8 mouse cellular contexts compared by ENCODE assay signal in the genomic region with DNA sequence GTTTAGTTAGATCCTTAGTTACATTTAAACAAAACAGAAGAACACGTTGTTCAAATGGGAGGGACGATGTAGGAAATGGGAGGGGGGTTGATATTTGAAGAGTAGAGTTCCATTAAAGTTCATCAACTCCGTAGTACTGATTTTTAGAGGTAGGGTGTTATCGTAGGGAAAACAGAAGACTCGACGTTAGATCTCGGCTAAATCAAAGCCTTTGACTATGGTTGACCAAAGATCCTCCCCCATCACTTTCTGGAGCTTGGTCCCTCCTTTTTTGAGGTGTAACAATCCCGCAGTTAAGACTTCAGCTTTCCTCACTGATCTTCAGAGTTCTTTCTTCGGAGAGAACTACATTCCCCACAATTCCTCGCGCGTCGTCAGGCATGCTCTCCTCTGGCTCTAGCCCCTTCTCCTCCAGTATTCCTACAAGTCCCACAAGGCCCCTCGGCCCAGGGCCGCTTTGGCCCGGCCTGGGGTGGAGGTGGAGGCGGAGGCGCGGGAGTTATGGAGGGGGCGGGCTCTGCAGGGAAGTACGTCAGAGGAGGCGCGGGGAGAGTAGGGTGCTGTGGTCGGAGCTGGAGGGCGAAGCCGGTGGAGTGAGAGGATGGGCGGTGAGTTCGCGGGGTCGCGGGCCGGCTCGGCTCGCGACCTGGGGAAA. TPM values are rescaled to one million over a fixed set of nuclear protein-coding genes. Genes with fewer than 3 reads are reported as not detected.
A peak's percentile ranks its signal among the peaks of the same experiment; 100 is the strongest.
DNase-seq lines count a peak whose midpoint lies in the region; ATAC-seq and TF ChIP-seq lines count a peak whose summit lies in the region.

A gene (plus strand): TSS at position 434 of the 655 bp plus-strand sequence.

- H3K9ac ChIP-seq in embryonic facial prominence, embryonic 15.5 days: peak within 1 kb of the TSS; percentile 54
- H3K9ac ChIP-seq in limb, embryonic 14.5 days (ENCODE audit: low read depth, low read length, severe bottlenecking): peak within 1 kb of the TSS; percentile 72
- peak within 1 kb of the TSS; percentile 89 for H3K9ac ChIP-seq in midbrain, postnatal 0 days (replicated peaks; ENCODE audit: low read length, poor library complexity, severe bottlenecking)

- H3K4me1 ChIP-seq in bone marrow, adult 2 months (ENCODE audit: control insufficient read depth, insufficient read depth, low read length): no peaks in the 10 kb centered on the region
- H3K4me1 ChIP-seq in embryonic facial prominence, embryonic 15.5 days: peaks cover 5% of the 10 kb centered on the region; the same call in 1 of the 2 replicates
- no peaks in the 10 kb centered on the region for H3K4me1 ChIP-seq in limb, embryonic 14.5 days (ENCODE audit: control insufficient read depth, insufficient read depth, low read length)
- H3K4me1 ChIP-seq in midbrain, postnatal 0 days (ENCODE audit: insufficient read depth, low read length): no peaks in the 10 kb centered on the region

- peak within 1 kb of the TSS; percentile 47; the same call in 1 of the 2 replicates for H3K27ac ChIP-seq in bone marrow, adult 2 months (ENCODE audit: control insufficient read depth, insufficient read depth, low read depth, low read length, poor library complexity)
- peak within 1 kb of the TSS; percentile 82 for H3K27ac ChIP-seq in embryonic facial prominence, embryonic 15.5 days (replicated peaks)
- peak within 1 kb of the TSS; percentile 81 for H3K27ac ChIP-seq in limb, embryonic 14.5 days (replicated peaks; ENCODE audit: low read depth, low read length)
- peak within 1 kb of the TSS; percentile 83 for H3K27ac ChIP-seq in midbrain, postnatal 0 days (ENCODE audit: low read depth, low read length)

- H3K27me3 ChIP-seq in embryonic facial prominence, embryonic 15.5 days: no peaks in the 10 kb centered on the region
- no peaks in the 10 kb centered on the region for H3K27me3 ChIP-seq in limb, embryonic 14.5 days (ENCODE audit: control insufficient read depth, insufficient read depth, low read length)
- H3K27me3 ChIP-seq in midbrain, postnatal 0 days (ENCODE audit: insufficient read depth, low read length): no peaks in the 10 kb centered on the region

- no peak for TF ChIP-seq CTCF in bone marrow, adult 2 months (IDR thresholded peaks at IDR 0.05; ENCODE audit: control insufficient read depth, insufficient read depth, low read length)
- TF ChIP-seq CTCF in midbrain, postnatal 0 days (IDR thresholded peaks at IDR 0.05): no peak

- WGBS in bone marrow, adult 2 months: 5% methylated on average over 29 of the region's 35 CpGs
- WGBS in embryonic facial prominence, embryonic 15.5 days: under 1% methylated on average over 35 of the region's 35 CpGs
- WGBS in limb, embryonic 14.5 days: 3% methylated on average over 25 of the region's 35 CpGs
- WGBS in midbrain, postnatal 0 days: 1% methylated on average over 26 of the region's 35 CpGs

- ATAC-seq in embryonic facial prominence, embryonic 15.5 days (ENCODE audit: insufficient number of reproducible peaks, low FRiP score, low TSS enrichment, low read depth): peak; percentile 100
- ATAC-seq in limb, embryonic 14.5 days (ENCODE audit: low FRiP score, low read depth): peak; percentile 100
- peak; percentile 100 for ATAC-seq in midbrain, postnatal 0 days (ENCODE audit: low FRiP score)

- peak within 1 kb of the TSS; percentile 51 for H3K4me2 ChIP-seq in embryonic facial prominence, embryonic 15.5 days (replicated peaks)
- peak within 1 kb of the TSS; percentile 54 for H3K4me2 ChIP-seq in limb, embryonic 14.5 days (replicated peaks; ENCODE audit: low read depth, low read length, severe bottlenecking)
- peak within 1 kb of the TSS; percentile 49 for H3K4me2 ChIP-seq in midbrain, postnatal 0 days (ENCODE audit: low read depth, low read length, poor library complexity, severe bottlenecking)

- peak within 1 kb of the TSS; percentile 68 for H3K4me3 ChIP-seq in bone marrow, adult 2 months (replicated peaks; ENCODE audit: control insufficient read depth, low read depth, low read length)
- peak within 1 kb of the TSS; percentile 77 for H3K4me3 ChIP-seq in embryonic facial prominence, embryonic 15.5 days (replicated peaks)
- H3K4me3 ChIP-seq in limb, embryonic 14.5 days (replicated peaks; ENCODE audit: low read length): peak within 1 kb of the TSS; percentile 70
- H3K4me3 ChIP-seq in midbrain, postnatal 0 days (ENCODE audit: low read depth, low read length): peak within 1 kb of the TSS; percentile 86

- peak; percentile 46; the same call in 1 of the 2 replicates for TF ChIP-seq POLR2A in bone marrow, adult 2 months (IDR thresholded peaks at IDR 0.05; ENCODE audit: borderline replicate concordance, control insufficient read depth, low read depth, low read length)
- TF ChIP-seq POLR2A in limb, embryonic 14.5 days (IDR thresholded peaks at IDR 0.05; ENCODE audit: borderline replicate concordance, extremely low read depth, insufficient read depth, insufficient read length): no peak

- H3K9me3 ChIP-seq in embryonic facial prominence, embryonic 15.5 days (replicated peaks): no peaks in the 10 kb centered on the region
- H3K9me3 ChIP-seq in limb, embryonic 14.5 days (ENCODE audit: control insufficient read depth, low read length): no peaks in the 10 kb centered on the region
- H3K9me3 ChIP-seq in midbrain, postnatal 0 days (ENCODE audit: low read length): no peaks in the 10 kb centered on the region

- peaks cover 25% of the 10 kb centered on the region for H3K36me3 ChIP-seq in embryonic facial prominence, embryonic 15.5 days
- H3K36me3 ChIP-seq in limb, embryonic 14.5 days (ENCODE audit: control insufficient read depth, insufficient read depth, low read length): peaks cover 28% of the 10 kb centered on the region
- peaks cover 21% of the 10 kb centered on the region for H3K36me3 ChIP-seq in midbrain, postnatal 0 days (ENCODE audit: insufficient read depth, low read length)

- peak; percentile 97 for DNase-seq in 416B (ENCODE audit: low read depth)
- DNase-seq in heart, adult 8-10 months (ENCODE audit: low spot score): peak; percentile 96
- DNase-seq in kidney, adult 9 months: peak; percentile 97
- peak; percentile 98 for DNase-seq in limb, embryonic 14.5 days (ENCODE audit: low spot score)
- peak; percentile 98 for DNase-seq in midbrain, postnatal 0 days (ENCODE audit: low spot score)
- DNase-seq in spleen, postnatal 14 days (ENCODE audit: low spot score in 2 of 2): peak; percentile 77 to 87

RNA-seq across cellular contexts. Expression of the gene that starts here (rescaled TPM):
- 5.3 and 5.4 TPM in 2 replicates for polyA plus RNA-seq in bone marrow, adult 2 months (2011; ENCODE audit: insufficient read depth, insufficient read length, low replicate concordance, missing spikeins)
- 128 and 131 TPM in 2 replicates for polyA plus RNA-seq in embryonic facial prominence, embryonic 15.5 days (2015; fragmentation: Nextera tagmentation; extraction: Ambion mirVana)
- 10 to 100 TPM; 48.4 to 52.1 (median 49.0) TPM for total RNA-seq in heart, adult 8-10 months (2022)
- polyA plus RNA-seq in limb, embryonic 14.5 days (2012; rRNA removed): 107 and 125 TPM in 2 replicates
- polyA plus RNA-seq in limb, embryonic 14.5 days (2014; fragmentation: Nextera tagmentation; extraction: Ambion mirVana): 137 and 145 TPM in 2 replicates
- total RNA-seq in midbrain, postnatal 0 days (2014; rRNA removed): 74.2 and 96.9 TPM in 2 replicates
- 156 and 174 TPM in 2 replicates for polyA plus RNA-seq in midbrain, postnatal 0 days (2015; fragmentation: Nextera tagmentation; extraction: Ambion mirVana)

Comparison
In these comparisons a context has a peak if more than half of its experiments do, and no peak if none do; other contexts are left out.
1. Peak in every context shown above with its lines: DNase-seq, ATAC-seq, H3K4me3 ChIP-seq and H3K27ac ChIP-seq.
2. RNA of the gene that starts here (polyA plus RNA-seq): 156 to 174 TPM in midbrain, postnatal 0 days, 107 to 145 TPM in limb, embryonic 14.5 days and 128 to 131 TPM in embryonic facial prominence, embryonic 15.5 days; 5.3 to 5.4 TPM in bone marrow, adult 2 months; every median in the first group is over 10 times any median in the second.